Mouse (Mus musculus) heart, embryonic 10.5 days (tissue): ENCODE measurements around the gene Acadvl. TPM values are rescaled to one million over a fixed set of nuclear protein-coding genes. Genes with fewer than 3 reads are reported as not detected.

Experiments
- DNase-seq: peaks from one replicate; pipeline ENCODE4 v3.0.0-alpha.2; 2017; ENCODE audit warnings: low spot score
- H3K27ac ChIP-seq: fragments of 300-500 bp; sonication (generic); 2 replicates; pipeline ENCODE4 v1.5.1; 2016; ENCODE audit warnings: mild to moderate bottlenecking
- H3K27me3 ChIP-seq: fragments of 300-500 bp; sonication (generic); 2 replicates; pipeline ENCODE4 v1.6.1; 2016; ENCODE audit warnings: mild to moderate bottlenecking; ENCODE audit not compliant: poor library complexity, insufficient read depth, severe bottlenecking
- H3K36me3 ChIP-seq: fragments of 300-500 bp; sonication (generic); 2 replicates; pipeline ENCODE4 v1.6.1; 2016; ENCODE audit warnings: mild to moderate bottlenecking, moderate library complexity
- H3K4me1 ChIP-seq: fragments of 300-500 bp; sonication (generic); 2 replicates; pipeline ENCODE4 v1.6.1; 2016; ENCODE audit warnings: mild to moderate bottlenecking
- H3K4me3 ChIP-seq: fragments of 300-500 bp; sonication (generic); 2 replicates; pipeline ENCODE4 v1.5.1; 2016; ENCODE audit warnings: mild to moderate bottlenecking, moderate library complexity
- H3K9me3 ChIP-seq: fragments of 300-500 bp; sonication (generic); 2 replicates; pipeline ENCODE4 v1.6.1; 2016; ENCODE audit warnings: mild to moderate bottlenecking, moderate library complexity
- WGBS: fragments of 180-500 bp; shearing (Covaris S2); methylation state at CpG from one replicate; pipeline ENCODE4 v1.1.7; 2016; 5-methylcytosine and 5-hydroxymethylcytosine counted together
- polyA plus RNA-seq: library from polyadenylated mRNA; unstranded; fragments of >200 nt; fragmentation: Nextera tagmentation; extraction: Ambion mirVana; gene quantifications from 2 replicates; pipeline ENCODE4 v1.2.1, GENCODE M21; 2016

Gene Acadvl
- polyA plus RNA-seq, 1 experiment from 2014 or later = 79.1 TPM

DNA sequence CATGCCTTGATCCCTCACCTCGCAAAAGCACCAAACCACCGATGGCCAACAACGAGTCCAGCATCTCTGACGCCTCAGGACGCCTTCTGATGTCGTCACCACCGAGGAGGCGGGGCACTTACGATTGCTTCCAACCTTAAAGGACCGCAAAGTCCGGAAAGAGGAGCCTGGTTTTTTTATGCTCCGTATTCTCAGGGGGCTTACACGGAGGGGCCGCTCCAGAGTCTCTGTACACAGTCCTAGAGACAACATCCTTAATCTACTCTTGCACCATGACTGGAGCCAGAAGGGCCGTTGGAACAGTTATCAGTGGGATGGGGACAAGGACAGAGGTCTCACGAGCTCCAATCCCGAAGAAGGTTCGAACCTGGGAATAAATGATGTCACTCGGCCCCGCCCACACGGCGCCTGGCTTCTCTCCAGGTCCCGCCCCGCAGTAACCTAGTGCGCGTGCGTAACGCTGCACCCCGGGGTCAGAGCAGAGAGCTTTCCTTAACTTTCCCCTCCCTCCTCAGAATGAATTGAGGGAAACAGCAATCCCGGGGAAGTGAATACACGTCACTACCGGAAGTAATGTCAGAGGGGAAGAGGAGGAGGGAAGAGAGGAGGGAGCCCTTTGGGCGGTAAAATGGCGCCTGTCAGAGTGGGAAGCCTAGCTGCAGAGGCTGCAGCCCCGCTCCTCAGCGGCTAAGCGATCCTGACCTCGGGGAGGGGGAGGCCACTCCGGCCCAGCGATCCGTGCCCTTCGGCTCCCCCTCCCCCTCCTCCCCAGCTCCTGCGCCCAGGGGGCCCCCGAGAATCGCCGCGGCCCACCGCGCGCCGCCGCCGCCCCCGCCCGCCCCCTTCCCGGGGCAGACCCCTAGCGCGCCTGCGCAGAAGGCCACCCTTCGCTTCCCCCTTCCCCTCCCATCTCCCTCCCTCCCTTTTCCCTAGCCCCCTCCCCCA, 34.7 kb downstream of the Acadvl start:
- Histone ChIP-seq H3K27me3 (no peaks in the 10 kb centered on the region), H3K4me1 (peaks cover 27% of the 10 kb centered on the region), H3K9me3 (no peaks in the 10 kb centered on the region), H3K36me3 (peaks cover 57% of the 10 kb centered on the region), H3K4me3 (peak overlapping the region; percentile 97), H3K27ac (peak overlapping the region; percentile 99)
- peak; percentile 99 for DNase-seq
- under 1% methylated on average over 50 of the region's 60 CpGs for WGBS

DNA sequence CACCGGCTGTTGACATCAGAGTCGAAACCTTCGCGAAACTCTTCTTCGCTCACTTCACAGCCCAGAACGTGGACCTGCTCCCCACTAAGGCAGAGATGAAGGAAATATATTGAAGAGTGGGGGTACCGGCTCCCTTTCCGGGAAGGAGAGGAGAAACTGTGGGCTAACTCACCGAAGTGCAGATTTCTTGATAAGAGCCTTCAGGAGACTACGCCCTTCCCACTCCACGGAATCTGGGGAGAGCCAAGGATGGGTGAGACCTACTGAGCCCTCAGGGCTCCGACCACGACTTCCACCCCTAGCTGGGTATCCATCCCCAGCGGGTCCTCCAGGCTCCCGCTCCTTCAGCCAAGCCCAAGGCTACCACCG, 35.4 kb downstream of the Acadvl start:
- no peak for DNase-seq
- peaks cover 57% of the 10 kb centered on the region for H3K36me3 ChIP-seq
- 3% methylated on average over 16 of the region's 16 CpGs for WGBS
- H3K4me3 ChIP-seq = peak overlapping the region; percentile 97
- H3K27ac ChIP-seq = peak overlapping the region; percentile 99
- no peaks in the 10 kb centered on the region for H3K9me3 ChIP-seq
- H3K27me3 ChIP-seq = no peaks in the 10 kb centered on the region
- peaks cover 27% of the 10 kb centered on the region for H3K4me1 ChIP-seq

DNA sequence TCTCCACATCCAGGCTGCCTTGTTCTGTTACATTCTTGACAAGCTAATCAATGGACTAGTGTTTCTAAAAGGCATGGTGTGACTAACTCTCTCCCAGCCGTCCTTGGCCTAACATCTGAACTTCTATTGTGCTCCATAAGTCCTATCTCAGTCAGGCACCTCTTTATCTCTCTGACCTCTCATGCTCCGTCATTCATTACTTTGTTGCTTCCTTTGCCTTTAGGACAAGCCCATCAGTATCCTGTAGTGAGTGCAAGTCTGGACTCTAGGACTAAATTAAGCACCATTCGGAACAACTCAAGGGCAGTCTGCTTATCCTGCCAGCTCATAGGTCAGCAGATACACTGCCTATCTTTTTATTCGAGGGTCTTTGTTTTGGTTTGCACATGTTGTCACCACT, 38.9 kb downstream of the Acadvl start:
- DNase-seq = no peak
- H3K36me3 ChIP-seq = peaks cover 74% of the 10 kb centered on the region
- no peaks in the 10 kb centered on the region for H3K27me3 ChIP-seq
- H3K9me3 ChIP-seq = no peaks in the 10 kb centered on the region
- no peak overlapping the region for H3K4me3 ChIP-seq
- peaks cover 7% of the 10 kb centered on the region for H3K4me1 ChIP-seq
- WGBS = 46% methylated on average over 4 of the region's 4 CpGs
- no peak overlapping the region for H3K27ac ChIP-seq

DNA sequence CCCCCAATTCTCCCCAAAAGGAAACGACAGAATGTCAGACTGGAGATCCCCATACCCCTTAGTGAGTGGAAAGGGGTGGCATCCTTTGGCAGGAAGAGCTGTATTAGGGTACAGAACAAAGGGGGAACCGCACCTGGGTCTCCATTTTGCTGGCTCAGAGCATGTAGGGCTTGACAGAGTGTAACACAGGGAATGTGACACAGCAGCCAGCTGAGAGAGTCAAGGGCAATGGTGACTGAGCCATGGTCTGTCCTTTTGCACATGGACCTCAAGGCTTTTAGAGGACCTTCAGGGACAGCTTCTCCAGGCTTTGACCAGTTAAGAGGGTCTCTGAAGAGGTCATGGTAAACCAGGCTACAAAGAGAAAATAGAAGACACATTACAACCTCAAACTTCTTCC, 40.3 kb downstream of the Acadvl start:
- H3K9me3 ChIP-seq = no peaks in the 10 kb centered on the region
- WGBS = 95% methylated on average over 2 of the region's 2 CpGs
- peaks cover 83% of the 10 kb centered on the region for H3K36me3 ChIP-seq
- H3K27me3 ChIP-seq = no peaks in the 10 kb centered on the region
- H3K4me3 ChIP-seq = no peak overlapping the region
- DNase-seq = no peak
- peaks cover 7% of the 10 kb centered on the region for H3K4me1 ChIP-seq
- H3K27ac ChIP-seq = no peak overlapping the region

DNA sequence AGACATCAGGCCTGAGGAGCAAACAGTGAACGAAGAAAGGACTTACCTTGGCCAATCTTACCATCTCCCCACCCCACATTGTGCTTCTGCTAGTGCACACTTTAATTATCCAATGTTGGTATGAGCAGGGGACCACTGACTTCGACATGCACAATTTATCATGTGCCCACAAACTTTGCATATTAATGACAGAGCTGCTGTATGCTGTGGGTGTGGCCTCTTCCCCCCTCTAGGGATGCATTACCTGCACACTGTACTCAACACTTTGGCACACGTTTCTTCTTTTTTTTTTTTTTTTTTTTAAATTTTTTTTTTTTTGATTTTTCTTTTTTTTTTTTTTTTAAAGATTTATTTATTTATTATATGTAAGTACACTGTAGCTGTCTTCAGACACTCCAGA, 44.4 kb downstream of the Acadvl start:
- Histone ChIP-seq H3K27ac (no peak overlapping the region), H3K4me1 (peaks cover 12% of the 10 kb centered on the region), H3K9me3 (no peaks in the 10 kb centered on the region), H3K27me3 (peaks cover 30% of the 10 kb centered on the region), H3K36me3 (peaks cover 74% of the 10 kb centered on the region), H3K4me3 (no peak overlapping the region)
- 87% methylated on average over 3 of the region's 3 CpGs for WGBS
- no peak for DNase-seq

DNA sequence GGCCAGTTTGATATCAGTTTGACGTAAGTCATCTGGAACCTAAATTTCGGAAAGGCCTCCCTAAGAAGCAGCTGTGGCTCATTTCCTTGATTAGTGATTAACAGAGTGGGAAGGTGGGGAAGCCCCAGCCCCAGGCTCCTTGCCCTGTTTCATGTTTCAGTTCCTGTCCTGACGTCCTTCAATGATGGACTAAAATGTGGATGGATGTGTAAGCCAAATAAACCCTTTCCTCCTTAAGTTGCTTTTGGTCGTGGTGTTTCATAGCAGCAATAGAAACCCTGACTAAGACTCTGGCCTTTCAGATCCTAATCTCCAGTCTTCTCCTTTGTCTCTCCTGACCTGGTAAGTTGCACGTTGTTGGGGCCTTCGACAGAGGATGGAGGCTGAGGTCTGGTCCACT, 45.0 kb downstream of the Acadvl start:
- Histone ChIP-seq H3K4me1 (peaks cover 15% of the 10 kb centered on the region), H3K9me3 (no peaks in the 10 kb centered on the region), H3K27ac (no peak overlapping the region), H3K27me3 (peaks cover 35% of the 10 kb centered on the region), H3K36me3 (peaks cover 68% of the 10 kb centered on the region), H3K4me3 (no peak overlapping the region)
- WGBS = 81% methylated on average over 6 of the region's 6 CpGs
- DNase-seq = no peak

DNA sequence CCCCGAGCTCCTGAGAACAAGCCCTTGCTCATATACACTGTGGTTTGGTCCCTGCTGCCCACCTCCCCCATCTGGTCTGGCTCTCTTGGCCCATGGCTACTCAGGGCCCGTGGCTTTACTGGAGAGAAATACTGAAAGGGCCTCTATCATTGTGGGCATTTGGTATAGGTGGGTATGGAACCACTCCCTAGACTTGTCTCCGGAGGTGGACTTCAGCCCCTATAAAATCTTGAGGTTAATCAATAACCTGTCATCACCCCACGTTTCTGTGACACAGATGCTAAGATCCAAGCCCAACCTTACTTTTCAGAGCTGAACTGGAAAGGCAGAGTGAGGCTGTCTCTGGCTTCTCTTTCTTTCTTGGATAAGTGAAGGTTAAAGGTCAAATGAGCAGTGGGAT, 46.4 kb downstream of the Acadvl start:
- Histone ChIP-seq H3K4me3 (no peak overlapping the region), H3K4me1 (peaks cover 21% of the 10 kb centered on the region), H3K9me3 (no peaks in the 10 kb centered on the region), H3K27me3 (peaks cover 49% of the 10 kb centered on the region), H3K27ac (no peak overlapping the region), H3K36me3 (peaks cover 54% of the 10 kb centered on the region)
- no peak for DNase-seq
- WGBS = 82% methylated on average over 4 of the region's 4 CpGs

DNA sequence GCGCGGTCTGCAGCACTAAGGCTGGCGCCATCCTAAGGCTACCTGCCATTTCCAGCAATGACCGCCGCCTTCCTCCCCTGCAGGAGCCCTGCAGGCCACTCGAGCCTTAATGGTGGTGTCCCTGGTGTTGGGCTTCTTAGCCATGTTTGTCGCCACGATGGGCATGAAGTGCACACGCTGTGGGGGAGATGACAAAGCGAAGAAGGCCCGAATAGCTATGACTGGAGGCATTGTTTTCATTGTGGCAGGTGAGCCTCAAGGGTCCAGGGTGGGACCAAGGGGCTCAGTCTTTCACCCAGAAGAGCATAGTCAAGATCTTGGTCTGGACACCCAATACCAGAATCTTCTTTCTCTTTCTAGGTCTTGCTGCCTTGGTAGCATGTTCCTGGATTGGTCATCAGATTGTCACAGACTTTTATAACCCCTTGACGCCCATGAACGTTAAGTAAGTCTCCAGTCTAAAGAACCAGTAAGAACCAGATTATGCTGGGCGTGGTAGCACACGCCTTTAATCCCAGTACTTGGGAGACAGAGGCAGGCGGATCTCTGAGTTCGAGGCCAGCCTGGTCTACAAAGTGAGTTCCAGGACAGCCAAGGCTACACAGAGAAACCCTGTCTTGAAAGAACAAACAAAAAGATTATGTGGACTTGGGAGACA, 48.2 kb downstream of the Acadvl start:
- H3K36me3 ChIP-seq = peaks cover 36% of the 10 kb centered on the region
- DNase-seq = no peak
- H3K9me3 ChIP-seq = no peaks in the 10 kb centered on the region
- H3K27ac ChIP-seq = peak overlapping the region; percentile 78
- H3K4me1 ChIP-seq = peaks cover 21% of the 10 kb centered on the region
- peaks cover 67% of the 10 kb centered on the region for H3K27me3 ChIP-seq
- WGBS = 36% methylated on average over 17 of the region's 17 CpGs
- H3K4me3 ChIP-seq = peak overlapping the region; percentile 59

DNA sequence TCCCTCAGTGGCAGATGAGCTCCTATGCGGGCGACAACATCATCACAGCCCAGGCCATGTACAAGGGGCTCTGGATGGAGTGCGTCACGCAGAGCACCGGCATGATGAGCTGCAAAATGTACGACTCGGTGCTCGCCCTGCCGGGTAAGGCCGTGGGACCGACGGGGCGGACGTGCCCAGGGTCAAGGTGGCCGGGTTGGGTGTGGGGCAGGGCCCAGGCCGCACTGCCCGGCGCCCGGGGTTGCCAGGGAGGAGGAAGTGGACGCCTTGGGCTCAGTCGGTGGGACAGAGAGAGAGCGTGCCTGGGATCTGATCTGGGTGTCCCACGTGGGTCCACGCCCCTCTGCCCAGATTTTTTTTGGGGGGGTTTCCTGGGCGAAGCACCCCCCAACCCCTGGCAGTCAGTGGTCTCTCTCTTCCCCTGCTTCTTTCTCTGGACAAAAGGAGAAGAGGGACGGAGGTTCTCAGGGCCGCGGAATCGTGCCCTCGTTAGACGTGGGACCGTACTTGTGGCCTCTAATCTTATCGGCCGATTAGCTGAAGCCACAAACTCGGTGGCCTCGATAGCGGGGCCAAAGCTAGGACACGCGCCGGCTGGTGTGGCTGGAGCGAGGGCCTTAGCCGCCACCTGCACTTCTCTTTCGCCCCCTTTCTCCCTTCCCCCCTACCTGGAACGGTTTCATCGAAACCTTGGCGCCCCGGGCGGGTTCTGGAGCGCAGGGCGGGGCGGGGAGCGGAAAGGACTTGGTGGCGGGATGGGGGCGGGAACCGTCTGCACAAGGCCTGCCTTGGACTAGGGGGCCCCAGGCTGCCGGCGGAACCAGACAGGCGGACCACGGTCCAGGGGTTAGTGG, 49.0 kb downstream of the Acadvl start:
- Histone ChIP-seq H3K4me3 (peak overlapping the region; percentile 59), H3K27ac (peak overlapping the region; percentile 78), H3K9me3 (no peaks in the 10 kb centered on the region), H3K4me1 (peaks cover 21% of the 10 kb centered on the region), H3K27me3 (peaks cover 74% of the 10 kb centered on the region), H3K36me3 (peaks cover 28% of the 10 kb centered on the region)
- DNase-seq = no peak
- 2% methylated on average over 59 of the region's 59 CpGs for whole genome bisulfite sequencing

DNA sequence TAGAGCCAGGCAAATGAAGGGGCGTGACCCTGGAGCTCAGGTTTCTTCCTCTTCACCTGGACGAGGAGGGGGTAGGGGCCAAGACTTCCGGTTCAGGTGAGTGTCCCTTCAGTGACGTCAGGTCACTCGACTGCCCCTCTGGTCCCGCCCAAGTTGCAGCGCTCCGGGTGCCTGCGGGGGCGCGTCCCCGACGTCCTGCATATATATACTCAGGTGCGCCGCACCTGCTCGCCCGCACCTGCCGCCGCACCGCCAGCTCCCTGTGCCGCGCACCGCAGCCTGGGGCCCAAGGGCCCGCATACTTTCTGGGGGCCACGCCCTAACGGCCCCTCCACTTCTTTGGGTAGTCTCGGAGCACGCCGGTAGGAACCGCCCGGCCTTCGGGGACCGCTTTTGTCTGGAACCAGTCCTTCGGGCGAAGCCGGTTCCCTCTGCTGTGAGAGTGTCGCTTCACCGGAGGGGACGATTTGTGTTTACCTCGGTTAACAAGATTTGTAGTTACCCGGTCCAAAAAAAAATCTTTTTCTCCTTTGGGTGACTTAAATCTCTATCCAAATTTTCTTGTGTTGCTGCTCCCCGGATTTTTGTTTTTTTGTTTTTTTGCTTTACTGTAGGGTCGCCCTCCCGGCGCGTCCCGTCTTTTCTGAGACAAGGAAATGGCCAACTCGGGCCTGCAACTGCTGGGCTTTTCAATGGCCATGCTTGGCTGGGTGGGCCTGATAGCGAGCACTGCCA, 49.8 kb downstream of the Acadvl start:
- H3K27ac ChIP-seq = 0 out of 2 replicates have a peak overlapping the region, but pooled peaks have one; percentile 43
- 1% methylated on average over 49 of the region's 49 CpGs for WGBS
- peak overlapping the region; percentile 59 for H3K4me3 ChIP-seq
- peaks cover 21% of the 10 kb centered on the region for H3K4me1 ChIP-seq
- H3K36me3 ChIP-seq = peaks cover 24% of the 10 kb centered on the region
- no peaks in the 10 kb centered on the region for H3K9me3 ChIP-seq
- DNase-seq = no peak
- peaks cover 74% of the 10 kb centered on the region for H3K27me3 ChIP-seq

DNA sequence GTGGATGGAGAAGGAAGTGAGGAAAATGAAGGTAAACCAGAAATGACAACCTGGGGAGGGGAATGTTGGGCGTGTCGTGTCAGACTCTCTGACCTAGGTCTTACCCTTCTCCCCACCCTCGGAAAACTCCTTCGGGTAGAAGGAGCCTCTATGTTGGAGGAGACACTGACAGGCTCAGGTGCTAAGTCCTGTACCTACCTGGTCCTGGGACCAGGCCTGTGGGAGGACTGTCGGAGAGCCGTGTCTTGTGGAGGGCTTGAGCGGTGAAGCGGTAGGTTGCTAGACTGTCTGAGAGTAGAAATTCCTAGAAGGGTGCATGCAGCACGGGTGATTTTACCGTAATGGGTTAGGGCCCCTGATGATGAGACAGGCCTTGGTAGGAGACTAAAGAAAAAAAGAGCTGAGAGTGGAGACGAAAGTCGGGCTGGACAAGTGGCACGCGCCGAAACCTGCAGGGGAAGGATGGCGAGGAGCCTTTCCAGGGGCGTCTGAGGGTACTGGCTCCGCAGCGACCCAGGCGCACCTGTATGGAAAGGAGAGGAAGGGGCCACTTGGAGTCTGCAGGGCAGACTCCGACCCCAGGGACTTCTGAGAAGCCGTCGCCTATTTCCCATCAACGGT, 50.5 kb downstream of the Acadvl start, which contains the start of gene Cldn7:
Gene Cldn7 (plus strand): TSS at position 130 of the 621 bp plus-strand sequence.
- peaks cover 21% of the 10 kb centered on the region for H3K4me1 ChIP-seq
- H3K27me3 ChIP-seq = peaks cover 74% of the 10 kb centered on the region
- H3K27ac ChIP-seq = 0 out of 2 replicates have a peak within 1 kb of the TSS, but pooled peaks have one; percentile 43
- H3K36me3 ChIP-seq = peaks cover 18% of the 10 kb centered on the region
- 10% methylated on average over 24 of the region's 24 CpGs for WGBS
- H3K9me3 ChIP-seq = no peaks in the 10 kb centered on the region
- no peak for DNase-seq
- H3K4me3 ChIP-seq = peak within 1 kb of the TSS; percentile 59

DNA sequence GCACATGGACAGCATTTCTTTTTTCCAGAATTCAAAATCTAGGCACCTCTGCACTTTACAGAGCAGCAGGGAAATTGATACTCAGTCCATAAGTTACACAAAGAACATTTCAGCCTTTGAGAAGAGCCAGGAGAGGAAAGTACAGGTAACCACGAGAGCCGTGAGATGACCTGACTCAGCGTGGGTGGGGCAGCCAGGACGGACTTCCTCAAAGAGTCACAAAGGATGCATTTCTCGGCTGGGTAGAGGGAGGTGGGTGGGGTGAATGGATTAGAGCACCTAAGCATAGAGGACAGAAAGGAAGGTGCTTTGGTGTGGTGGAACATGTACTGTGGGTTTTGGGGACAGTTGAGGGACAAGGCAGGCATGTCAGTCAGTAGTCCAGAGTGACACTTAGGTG, 53.4 kb downstream of the Acadvl start:
- H3K27ac ChIP-seq = no peak overlapping the region
- H3K4me1 ChIP-seq = peaks cover 20% of the 10 kb centered on the region
- 44% methylated on average over 5 of the region's 5 CpGs for WGBS
- H3K36me3 ChIP-seq = no peaks in the 10 kb centered on the region
- H3K27me3 ChIP-seq = peaks cover 55% of the 10 kb centered on the region
- H3K4me3 ChIP-seq = no peak overlapping the region
- no peaks in the 10 kb centered on the region for H3K9me3 ChIP-seq
- no peak for DNase-seq
